Mouse (Mus musculus): ENCODE data around the gene Slc25a30.

DNA sequence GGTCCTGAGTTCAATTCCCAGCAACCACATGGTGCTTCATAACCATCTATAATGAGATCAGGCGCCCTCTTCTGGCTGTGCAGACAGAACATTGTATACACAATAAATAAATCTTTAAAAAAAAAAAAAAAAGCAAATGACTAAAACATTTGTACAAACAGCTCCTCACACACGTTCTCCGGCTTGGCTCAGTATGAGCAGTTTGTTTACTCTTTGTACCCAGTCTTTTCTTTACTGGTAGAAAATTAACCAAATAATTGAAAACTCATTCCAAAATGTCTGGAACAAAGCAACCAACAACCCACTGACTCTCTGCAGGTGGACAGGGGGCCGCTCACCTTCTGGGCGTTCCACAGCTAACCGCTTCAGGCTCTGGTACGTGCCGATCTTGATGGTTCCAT, 15.7 kb downstream of the Slc25a30 start:
- TF ChIP-seq CTCF (IDR thresholded peaks at IDR 0.05; ENCODE audit: low read depth, low read length) (no peak), POLR2A (IDR thresholded peaks at IDR 0.05; ENCODE audit: insufficient read depth, low read length) (no peak)
